Mouse (Mus musculus) retina, postnatal 7 days (tissue): Measurements from ENCODE around the gene Tmco1.

Experiments
- DNase-seq: peaks from one replicate; pipeline ENCODE4 v3.0.0-alpha.2; 2012; ENCODE audit warnings: low read depth, low spot score

Gene Tmco1

GRCm38 (mm10) chr1:167369905-167370304 is 61.7 kb downstream of the Tmco1 start:
- DNase-seq: peak; percentile 77

GRCm38 (mm10) chr1:167372739-167373138 is 64.6 kb downstream of the Tmco1 start:
- no peak for DNase-seq

- DNase-seq: no peak
These were observed 66.0 kb downstream of the Tmco1 start for GRCm38 (mm10) chr1:167374003-167374784.

GRCm38 (mm10) chr1:167374942-167375341 is 66.8 kb downstream of the Tmco1 start:
- no peak for DNase-seq

GRCm38 (mm10) chr1:167378019-167378418 is 69.8 kb downstream of the Tmco1 start:
- no peak for DNase-seq

- no peak for DNase-seq
These were observed 71.6 kb downstream of the Tmco1 start for GRCm38 (mm10) chr1:167379751-167380150.

GRCm38 (mm10) chr1:167380223-167380622 is 72.0 kb downstream of the Tmco1 start:
- DNase-seq: no peak

GRCm38 (mm10) chr1:167381050-167382015 is 73.2 kb downstream of the Tmco1 start:
- DNase-seq: no peak

GRCm38 (mm10) chr1:167382316-167382715 is 74.1 kb downstream of the Tmco1 start:
- no peak for DNase-seq

- no peak for DNase-seq
These were observed 74.6 kb downstream of the Tmco1 start for GRCm38 (mm10) chr1:167382763-167383162.

- DNase-seq: no peak
These were observed 75.0 kb downstream of the Tmco1 start for GRCm38 (mm10) chr1:167383178-167383577.
